Mouse (Mus musculus): Measurements from ENCODE around the gene Gpr158.
"Not testable (repeated sequence)": the region's sequence is repeated elsewhere in the genome, so short reads cannot be mapped to it uniquely, and the experiment has no call there.

The Gpr158 gene

GRCm38 (mm10) chr2:21367345-21368111, at the start of gene Gpr158:
Gene Gpr158, plus strand, starts transcription at chr2:21367542.
- DNase-seq: peak; percentile 65

- DNase-seq: no peak
Observed at GRCm38 (mm10) chr2:21343821-21344220, 23.5 kb upstream of the Gpr158 start.

GRCm38 (mm10) chr2:21368351-21369170, 1.2 kb downstream of the Gpr158 start:
- no peak for DNase-seq

- no peak for DNase-seq
Observed at GRCm38 (mm10) chr2:21369171-21369485, 1.8 kb downstream of the Gpr158 start.

- DNase-seq: no peak
Observed at GRCm38 (mm10) chr2:21369556-21369955, 2.2 kb downstream of the Gpr158 start.

GRCm38 (mm10) chr2:21379516-21379915, 12.2 kb downstream of the Gpr158 start:
- DNase-seq: no peak

GRCm38 (mm10) chr2:21392727-21393126, 25.4 kb downstream of the Gpr158 start:
- DNase-seq: no peak

GRCm38 (mm10) chr2:21397347-21397746, 30.0 kb downstream of the Gpr158 start:
- no peak for DNase-seq

- no peak for DNase-seq
Observed at GRCm38 (mm10) chr2:21399657-21400056, 32.3 kb downstream of the Gpr158 start.

GRCm38 (mm10) chr2:21405617-21406016, 38.3 kb downstream of the Gpr158 start:
- peak; percentile 39 for DNase-seq

- no peak for DNase-seq
Observed at GRCm38 (mm10) chr2:21407443-21407985, 40.2 kb downstream of the Gpr158 start.

- DNase-seq: no peak
Observed at GRCm38 (mm10) chr2:21408821-21409220, 41.5 kb downstream of the Gpr158 start.

GRCm38 (mm10) chr2:21430288-21430687, 62.9 kb downstream of the Gpr158 start:
- DNase-seq: no peak

- no peak for DNase-seq
Observed at GRCm38 (mm10) chr2:21431182-21431581, 63.8 kb downstream of the Gpr158 start.

GRCm38 (mm10) chr2:21439626-21440025, 72.3 kb downstream of the Gpr158 start:
- DNase-seq: no peak

- DNase-seq: not testable (repeated sequence)
Observed at GRCm38 (mm10) chr2:21460606-21461005, 93.3 kb downstream of the Gpr158 start.

- no peak for DNase-seq
Observed at GRCm38 (mm10) chr2:21474957-21475356, 107.6 kb downstream of the Gpr158 start.

- DNase-seq: no peak
Observed at GRCm38 (mm10) chr2:21496881-21497280, 129.5 kb downstream of the Gpr158 start.

- DNase-seq: no peak
Observed at GRCm38 (mm10) chr2:21497965-21498364, 130.6 kb downstream of the Gpr158 start.

GRCm38 (mm10) chr2:21499399-21499798, 132.1 kb downstream of the Gpr158 start:
- DNase-seq: no peak

- no peak for DNase-seq
Observed at GRCm38 (mm10) chr2:21507449-21507848, 140.1 kb downstream of the Gpr158 start.

- no peak for DNase-seq
Observed at GRCm38 (mm10) chr2:21530750-21531149, 163.4 kb downstream of the Gpr158 start.

- no peak for DNase-seq
Observed at GRCm38 (mm10) chr2:21619180-21619579, 251.8 kb downstream of the Gpr158 start.

- DNase-seq: no peak
Observed at GRCm38 (mm10) chr2:21632136-21632535, 264.8 kb downstream of the Gpr158 start.

All from kidney, adult 9 months (tissue).